In the genomic region with DNA sequence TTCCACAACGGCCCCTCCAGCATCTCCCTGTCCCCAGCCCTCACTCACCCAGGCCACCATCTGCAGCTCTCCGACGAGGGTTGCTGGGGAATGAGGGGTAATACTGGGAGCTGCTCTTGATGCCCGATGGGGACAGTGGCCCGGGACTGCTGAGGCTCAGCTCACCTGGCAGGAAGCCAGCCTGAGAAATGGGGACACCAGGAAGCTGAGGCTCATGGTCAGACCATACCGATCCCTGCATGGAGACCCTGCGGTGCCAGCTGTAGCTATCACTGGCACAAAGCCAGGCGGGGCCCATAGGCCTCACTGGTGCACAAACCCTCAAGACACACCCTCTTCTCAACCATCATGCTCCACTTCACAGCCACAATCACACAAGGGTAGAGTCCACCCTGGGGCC, we compare ENCODE assay signal across 9 mouse cellular contexts. TPM values are rescaled to one million over a fixed set of nuclear protein-coding genes. Genes with fewer than 3 reads are reported as not detected.
A peak's percentile ranks its signal among the peaks of the same experiment; 100 is the strongest.
DNase-seq lines count a peak whose midpoint lies in the region; ATAC-seq and TF ChIP-seq lines count a peak whose summit lies in the region.
"Had no signal": no experiment of that assay in that cellular context is flagged by ENCODE, and none has a peak within 500 bp of the region (broad histone marks: within the 10 kb centered on the region; RNA-seq: fewer than 3 reads in every experiment).

No protein-coding gene starts in this region.

- peaks cover 70% of the 10 kb centered on the region for H3K4me1 ChIP-seq in neural tube, embryonic 13.5 days (replicated peaks)
- peaks cover 49% of the 10 kb centered on the region for H3K4me1 ChIP-seq in forebrain, embryonic 15.5 days
- peaks cover 53% of the 10 kb centered on the region for H3K4me1 ChIP-seq in small intestine, adult 2 months (ENCODE audit: control insufficient read depth, insufficient read depth, insufficient read length, low read length)

- peak overlapping the region; percentile 34; the same call in 1 of the 2 replicates for H3K9ac ChIP-seq in neural tube, embryonic 13.5 days
- H3K9ac ChIP-seq in forebrain, embryonic 15.5 days (replicated peaks) = no peak overlapping the region
- H3K9ac ChIP-seq: limb, embryonic 13.5 days had no signal

- no peak overlapping the region for H3K4me3 ChIP-seq in neural tube, embryonic 13.5 days
- H3K4me3 ChIP-seq in forebrain, embryonic 15.5 days = no peak overlapping the region
- H3K4me3 ChIP-seq in small intestine, adult 2 months (ENCODE audit: low read depth, low read length) = no peak overlapping the region
- H3K4me3 ChIP-seq: limb, embryonic 13.5 days had no signal

- no peaks in the 10 kb centered on the region for H3K9me3 ChIP-seq in neural tube, embryonic 13.5 days
- H3K9me3 ChIP-seq in forebrain, embryonic 15.5 days = no peaks in the 10 kb centered on the region
- H3K9me3 ChIP-seq: limb, embryonic 13.5 days had no signal

- no peak for TF ChIP-seq POLR2A in small intestine, adult 2 months (IDR thresholded peaks at IDR 0.05; ENCODE audit: low read depth, low read length)

- ATAC-seq in neural tube, embryonic 13.5 days (ENCODE audit: low read depth) = no peak
- ATAC-seq in forebrain, embryonic 15.5 days (replicated peaks) = no peak
- no peak for ATAC-seq in CD4-positive, CD25-positive, alpha-beta regulatory T cell, adult 4 months
- ATAC-seq in granulocyte monocyte progenitor cell, adult 5-6 weeks (replicated peaks; ENCODE audit: poor library complexity, severe bottlenecking) = no peak

- 50% methylated on average over 8 of the region's 8 CpGs for WGBS in neural tube, embryonic 13.5 days
- 58% methylated on average over 8 of the region's 8 CpGs for WGBS in forebrain, embryonic 15.5 days
- 25% methylated on average over 8 of the region's 8 CpGs for WGBS in small intestine, adult 2 months

- no peak for TF ChIP-seq CTCF in small intestine, adult 2 months (IDR thresholded peaks at IDR 0.05; ENCODE audit: extremely low read depth, insufficient read length, insufficient replicate concordance, low read depth, low read length)

- no peaks in the 10 kb centered on the region for H3K27me3 ChIP-seq in neural tube, embryonic 13.5 days
- no peaks in the 10 kb centered on the region for H3K27me3 ChIP-seq in forebrain, embryonic 15.5 days
- no peaks in the 10 kb centered on the region for H3K27me3 ChIP-seq in small intestine, adult 2 months (ENCODE audit: control insufficient read depth, insufficient read depth, low read length)
- H3K27me3 ChIP-seq: limb, embryonic 13.5 days had no signal

- intact Hi-C loops in gastrocnemius, postnatal 36 days (cut with DNase I) = no loop called here

- peaks cover 81% of the 10 kb centered on the region for H3K36me3 ChIP-seq in neural tube, embryonic 13.5 days
- peaks cover 72% of the 10 kb centered on the region for H3K36me3 ChIP-seq in forebrain, embryonic 15.5 days
- peaks cover 49% of the 10 kb centered on the region for H3K36me3 ChIP-seq in small intestine, adult 2 months (ENCODE audit: control insufficient read depth, insufficient read depth, low read length)

- H3K4me2 ChIP-seq in neural tube, embryonic 13.5 days = no peak overlapping the region
- H3K4me2 ChIP-seq in forebrain, embryonic 15.5 days (replicated peaks) = no peak overlapping the region
- H3K4me2 ChIP-seq: limb, embryonic 13.5 days had no signal

- peak; percentile 37 for DNase-seq in gastrocnemius, postnatal 10 days
- no peak for DNase-seq in gastrocnemius, postnatal 36 days
- no peak for DNase-seq in neural tube, embryonic 10.5 days (ENCODE audit: extremely low spot score, low spot score)

- peak overlapping the region; percentile 72 for H3K27ac ChIP-seq in neural tube, embryonic 13.5 days (replicated peaks)
- H3K27ac ChIP-seq in forebrain, embryonic 15.5 days (replicated peaks) = peak overlapping the region; percentile 51
- H3K27ac ChIP-seq in small intestine, adult 2 months (ENCODE audit: insufficient read depth, low read depth, low read length) = peak overlapping the region; percentile 41; the same call in 1 of the 2 replicates
- H3K27ac ChIP-seq: limb, embryonic 13.5 days had no signal

RNA-seq across cellular contexts. Expression of gene Uqcr11, which starts 12.8 kb away (rescaled TPM):
- 100 to 1,000 TPM; 725 to 806 TPM for total RNA-seq in gastrocnemius, postnatal 10 days (2021)
- total RNA-seq in gastrocnemius, postnatal 36 days (2021) = 100 to 1,000 TPM; 825 to 866 TPM
- 462 and 574 TPM in 2 replicates for polyA plus RNA-seq in neural tube, embryonic 13.5 days (2015; fragmentation: Nextera tagmentation; extraction: Ambion mirVana)
- 551 and 574 TPM in 2 replicates for polyA plus RNA-seq in forebrain, embryonic 15.5 days (2015; fragmentation: Nextera tagmentation; extraction: Ambion mirVana)
- polyA plus RNA-seq in small intestine, adult 2 months (2012; rRNA removed) = 2,051 and 2,588 TPM in 2 replicates
- 100 to 1,000 TPM; 268 to 337 TPM for polyA plus RNA-seq in CD4-positive, CD25-positive, alpha-beta regulatory T cell, adult 4 months (2017; shearing (Covaris generic))
- total RNA-seq in granulocyte monocyte progenitor cell, adult 5-6 weeks (2014; fragmentation: Nextera tagmentation) = 382 and 438 TPM in 2 replicates
- 172 and 277 TPM in 2 replicates for total RNA-seq in granulocyte monocyte progenitor cell, adult 5-6 weeks (2017)

RNA-seq across cellular contexts. Expression of gene Tcf3, which starts 14.0 kb away (rescaled TPM):
- total RNA-seq in gastrocnemius, postnatal 10 days (2021) = 10 to 100 TPM; 33.0 to 43.2 TPM
- total RNA-seq in gastrocnemius, postnatal 36 days (2021) = 10 to 100 TPM; 11.0 to 12.0 TPM
- 62.1 and 70.4 TPM in 2 replicates for polyA plus RNA-seq in neural tube, embryonic 13.5 days (2015; fragmentation: Nextera tagmentation; extraction: Ambion mirVana)
- polyA plus RNA-seq in forebrain, embryonic 15.5 days (2015; fragmentation: Nextera tagmentation; extraction: Ambion mirVana) = 85.2 and 89.6 TPM in 2 replicates
- 45.6 and 101 TPM in 2 replicates for polyA plus RNA-seq in small intestine, adult 2 months (2012; rRNA removed)
- 1 to 10 TPM; 7.5 to 8.5 TPM for polyA plus RNA-seq in CD4-positive, CD25-positive, alpha-beta regulatory T cell, adult 4 months (2017; shearing (Covaris generic))
- 33.8 and 55.2 TPM in 2 replicates for total RNA-seq in granulocyte monocyte progenitor cell, adult 5-6 weeks (2014; fragmentation: Nextera tagmentation)
- total RNA-seq in granulocyte monocyte progenitor cell, adult 5-6 weeks (2017) = 30.7 and 48.4 TPM in 2 replicates

RNA-seq across cellular contexts. Expression of gene Mbd3, which starts 20.1 kb away (rescaled TPM):
- 100 to 1,000 TPM; 107 to 120 TPM for total RNA-seq in gastrocnemius, postnatal 10 days (2021)
- total RNA-seq in gastrocnemius, postnatal 36 days (2021) = 10 to 100 TPM; 95.1 to 99.9 TPM
- 238 and 241 TPM in 2 replicates for polyA plus RNA-seq in neural tube, embryonic 13.5 days (2015; fragmentation: Nextera tagmentation; extraction: Ambion mirVana)
- polyA plus RNA-seq in forebrain, embryonic 15.5 days (2015; fragmentation: Nextera tagmentation; extraction: Ambion mirVana) = 281 and 295 TPM in 2 replicates
- polyA plus RNA-seq in small intestine, adult 2 months (2012; rRNA removed) = 55.1 and 85.7 TPM in 2 replicates
- polyA plus RNA-seq in CD4-positive, CD25-positive, alpha-beta regulatory T cell, adult 4 months (2017; shearing (Covaris generic)) = 10 to 100 TPM; 26.7 to 27.2 TPM
- total RNA-seq in granulocyte monocyte progenitor cell, adult 5-6 weeks (2014; fragmentation: Nextera tagmentation) = 85.0 and 105 TPM in 2 replicates
- 94.1 and 106 TPM in 2 replicates for total RNA-seq in granulocyte monocyte progenitor cell, adult 5-6 weeks (2017)

RNA-seq across cellular contexts. Expression of gene Mex3d, which starts 32.0 kb away (rescaled TPM):
- 10 to 100 TPM in 1 of 2 experiments, 1 to 10 TPM in 1; 8.9 to 12.2 TPM for total RNA-seq in gastrocnemius, postnatal 10 days (2021)
- total RNA-seq in gastrocnemius, postnatal 36 days (2021) = 1 to 10 TPM; 3.4 to 4.5 TPM
- polyA plus RNA-seq in neural tube, embryonic 13.5 days (2015; fragmentation: Nextera tagmentation; extraction: Ambion mirVana) = 15.6 and 16.7 TPM in 2 replicates
- polyA plus RNA-seq in forebrain, embryonic 15.5 days (2015; fragmentation: Nextera tagmentation; extraction: Ambion mirVana) = 22.0 and 22.7 TPM in 2 replicates
- 10.3 and 20.6 TPM in 2 replicates for polyA plus RNA-seq in small intestine, adult 2 months (2012; rRNA removed)
- polyA plus RNA-seq in CD4-positive, CD25-positive, alpha-beta regulatory T cell, adult 4 months (2017; shearing (Covaris generic)) = 1 to 10 TPM in 1 of 2 experiments, not detected in 1; 1.3 TPM
- total RNA-seq in granulocyte monocyte progenitor cell, adult 5-6 weeks (2014; fragmentation: Nextera tagmentation) = 0.67 and 3.6 TPM in 2 replicates
- 2.1 and 2.2 TPM in 2 replicates for total RNA-seq in granulocyte monocyte progenitor cell, adult 5-6 weeks (2017)
